Mouse (Mus musculus): Measurements from ENCODE around the gene Proser1. TPM values are rescaled to one million over a fixed set of nuclear protein-coding genes. Genes with fewer than 3 reads are reported as not detected.

Gene Proser1
- polyA plus RNA-seq, 1 experiment = 28.9 TPM

GRCm38 (mm10) chr3:53530305-53530704 is 66.8 kb downstream of the Proser1 start:
- Histone ChIP-seq H3K36me3 (ENCODE audit: control insufficient read depth, insufficient read depth, low read length) (no peaks in the 10 kb centered on the region), H3K4me3 (ENCODE audit: low read depth, low read length) (no peak overlapping the region), H3K27ac (ENCODE audit: insufficient read depth, low read depth, low read length) (no peak overlapping the region), H3K27me3 (ENCODE audit: control insufficient read depth, insufficient read depth, low read length) (no peaks in the 10 kb centered on the region), H3K4me1 (ENCODE audit: control insufficient read depth, insufficient read depth, insufficient read length, low read length) (peaks cover 2% of the 10 kb centered on the region; the same call in 1 of the 2 replicates)
- TF ChIP-seq POLR2A (IDR thresholded peaks at IDR 0.05; ENCODE audit: low read depth, low read length) (no peak), CTCF (IDR thresholded peaks at IDR 0.05; ENCODE audit: extremely low read depth, insufficient read length, insufficient replicate concordance, low read depth, low read length) (no peak)
- 32% methylated on average over 6 of the region's 6 CpGs for WGBS

Other genes starting within 250 kb of the Proser1 start
- gene Nhlrc3, start 334 bp upstream of the Proser1 start, polyA plus RNA-seq (2012; rRNA removed) = 4.2 and 8.0 TPM in 2 replicates
- 0.05 TPM in 1 of 2 replicates, not detected in the other for gene Stoml3, start 25.0 kb downstream of the Proser1 start, polyA plus RNA-seq (2012; rRNA removed)
- 1.1 and 2.1 TPM in 2 replicates for gene Frem2, start 193.7 kb downstream of the Proser1 start, polyA plus RNA-seq (2012; rRNA removed)